In genomic region chr2:61965916-61966315, GRCm38 (mm10) we compare ENCODE assay signal across 21 mouse cellular contexts.
DNase-seq lines count a peak whose midpoint lies in the region; ATAC-seq and TF ChIP-seq lines count a peak whose summit lies in the region.
"Had no signal": no experiment of that assay in that cellular context is flagged by ENCODE, and none has a peak within 500 bp of the region (broad histone marks: within the 10 kb centered on the region; RNA-seq: fewer than 3 reads in every experiment).

No protein-coding gene starts in this region.

- peak; percentile 55 for ATAC-seq in granulocyte monocyte progenitor cell, adult 5-6 weeks (replicated peaks; ENCODE audit: poor library complexity, severe bottlenecking)
- ATAC-seq in megakaryocyte progenitor cell, adult 5-6 weeks (replicated peaks; ENCODE audit: poor library complexity): peak; percentile 61
- no peak for ATAC-seq in midbrain, embryonic 11.5 days (ENCODE audit: low FRiP score)
- ATAC-seq: forebrain, embryonic 13.5 days; forebrain, embryonic 15.5 days; forebrain, postnatal 0 days had no signal

- no peak overlapping the region for H3K4me3 ChIP-seq in midbrain, embryonic 11.5 days (ENCODE audit: low read depth, low read length)
- H3K4me3 ChIP-seq in lung, adult 2 months (replicated peaks; ENCODE audit: extremely low read depth, low read depth, low read length): no peak overlapping the region
- H3K4me3 ChIP-seq: embryonic facial prominence, embryonic 10.5 days; embryonic facial prominence, embryonic 12.5 days; forebrain, embryonic 13.5 days; forebrain, embryonic 15.5 days had no signal

- no peak overlapping the region for H3K4me2 ChIP-seq in midbrain, embryonic 11.5 days
- H3K4me2 ChIP-seq: embryonic facial prominence, embryonic 12.5 days; forebrain, embryonic 13.5 days; forebrain, embryonic 15.5 days had no signal

- WGBS in midbrain, embryonic 11.5 days: 100% methylated on average over 2 of the region's 2 CpGs
- WGBS in lung, adult 2 months: 77% methylated on average over 2 of the region's 2 CpGs

- H3K27me3 ChIP-seq in midbrain, embryonic 11.5 days (ENCODE audit: control insufficient read depth, insufficient read depth, low read length): no peaks in the 10 kb centered on the region
- H3K27me3 ChIP-seq: embryonic facial prominence, embryonic 12.5 days; forebrain, embryonic 13.5 days; forebrain, embryonic 15.5 days had no signal

- H3K27ac ChIP-seq in midbrain, embryonic 11.5 days (ENCODE audit: low read depth, low read length): no peak overlapping the region
- H3K27ac ChIP-seq: embryonic facial prominence, embryonic 10.5 days; embryonic facial prominence, embryonic 12.5 days; forebrain, embryonic 13.5 days; forebrain, embryonic 15.5 days had no signal

- no peak overlapping the region for H3K9ac ChIP-seq in midbrain, embryonic 11.5 days (ENCODE audit: low read length)
- H3K9ac ChIP-seq: embryonic facial prominence, embryonic 12.5 days; forebrain, embryonic 13.5 days; forebrain, embryonic 15.5 days; forebrain, postnatal 0 days had no signal

- TF ChIP-seq POLR2A in lung, adult 2 months (IDR thresholded peaks at IDR 0.05; ENCODE audit: borderline replicate concordance, extremely low read depth, low read depth, low read length): no peak

- H3K4me1 ChIP-seq in midbrain, embryonic 11.5 days (ENCODE audit: control insufficient read depth, insufficient read depth, low read length): no peaks in the 10 kb centered on the region
- no peaks in the 10 kb centered on the region for H3K4me1 ChIP-seq in lung, adult 2 months (ENCODE audit: control insufficient read depth, insufficient read depth, low read length)
- H3K4me1 ChIP-seq: embryonic facial prominence, embryonic 10.5 days; embryonic facial prominence, embryonic 12.5 days; forebrain, embryonic 13.5 days had no signal

- no peaks in the 10 kb centered on the region for H3K36me3 ChIP-seq in midbrain, embryonic 11.5 days (ENCODE audit: control insufficient read depth, insufficient read depth, low read length)
- H3K36me3 ChIP-seq: embryonic facial prominence, embryonic 10.5 days; embryonic facial prominence, embryonic 12.5 days; forebrain, embryonic 15.5 days had no signal

- no peak for TF ChIP-seq CTCF in lung, adult 2 months (IDR thresholded peaks at IDR 0.05; ENCODE audit: insufficient read depth, low read length)

- H3K9me3 ChIP-seq in midbrain, embryonic 11.5 days (ENCODE audit: control insufficient read depth, low read length): no peaks in the 10 kb centered on the region
- H3K9me3 ChIP-seq: embryonic facial prominence, embryonic 10.5 days; embryonic facial prominence, embryonic 12.5 days; forebrain, embryonic 13.5 days; forebrain, embryonic 15.5 days had no signal

- DNase-seq in 416B (ENCODE audit: low read depth) (peak; percentile 88), MEL-GATA-1-ER (ENCODE audit: extremely low read depth, low read depth) (peak; percentile 6)
- no peak for DNase-seq in midbrain, embryonic 11.5 days (ENCODE audit: low spot score, missing footprints)
- DNase-seq in lung, adult 2 months: no peak
- DNase-seq in left cerebral cortex, postnatal 10 days (ENCODE audit: extremely low spot score in 1 of 2, low spot score in 2 of 2): no peak
- DNase-seq: adrenal gland, adult 2 months; adrenal gland, postnatal 10 days; adrenal gland, postnatal 25 days; cerebellum, adult 11 months; cerebellum, adult 18-20 months; cerebellum, adult 8-10 months; cerebellum, adult 9-11 months; cerebellum, postnatal 14 days; cerebellum, postnatal 36 days; forebrain, postnatal 0 days had no signal

- intact Hi-C loops in left cerebral cortex, postnatal 10 days (cut with DNase I): loop anchor here (5.0 kb wide), 2 partner anchors 149 to 324 kb away; no protein-coding TSS in a partner anchor

Comparison
In these comparisons a context has a peak if more than half of its experiments do, and no peak if none do; other contexts are left out.
1. DNase-seq: peak in 416B (single experiment) and MEL-GATA-1-ER (single experiment); none in midbrain, embryonic 11.5 days (single experiment), lung, adult 2 months (single experiment) and left cerebral cortex, postnatal 10 days (0 of 2).